Mouse (Mus musculus) olfactory bulb, adult 2 months (tissue): ENCODE results near the gene Klhdc4. TPM values are rescaled to one million over a fixed set of nuclear protein-coding genes. Genes with fewer than 3 reads are reported as not detected.
A peak's percentile ranks its signal among the peaks of the same experiment; 100 is the strongest.

ENCODE experiments used
- H3K27ac ChIP-seq: fragments of 200-500 bp; 2 replicates; pipeline ENCODE4 v1.5.1; 2012; ENCODE audit warnings: low read depth, low read length; ENCODE audit not compliant: insufficient read depth
- H3K4me1 ChIP-seq: fragments of 200-500 bp; 2 replicates; pipeline ENCODE4 v1.6.1; 2012; ENCODE audit warnings: low read length; ENCODE audit not compliant: control insufficient read depth, insufficient read depth
- H3K4me3 ChIP-seq: fragments of 200-500 bp; 2 replicates; pipeline ENCODE4 v1.5.1; 2012; ENCODE audit warnings: mild to moderate bottlenecking, low read depth, low read length, moderate library complexity; ENCODE audit not compliant: insufficient read depth
- CTCF ChIP-seq: fragments of 200-500 bp; IDR thresholded peaks from 2 replicates; pipeline ENCODE4 v1.5.1; 2012; ENCODE audit warnings: low read depth, mild to moderate bottlenecking, low read length, moderate library complexity; ENCODE audit not compliant: insufficient read depth
- POLR2A ChIP-seq: fragments of 200-500 bp; IDR thresholded peaks from 2 replicates; pipeline ENCODE4 v1.6.1; 2012; ENCODE audit warnings: mild to moderate bottlenecking, low read depth, low read length, moderate library complexity; ENCODE audit not compliant: insufficient read depth
- WGBS: fragments of 180-500 bp; shearing (Covaris S2); methylation state at CpG from one replicate; pipeline ENCODE4 v1.1.7; 2018; 5-methylcytosine and 5-hydroxymethylcytosine counted together
- polyA plus RNA-seq: library from polyadenylated mRNA; stranded (reverse); fragments of >200 nt; gene quantifications from 2 replicates; pipeline ENCODE4 v1.2.4, GENCODE M21; 2012; ENCODE audit warnings: low replicate concordance; ENCODE audit not compliant: missing spikeins, insufficient read depth, insufficient read length

The Klhdc4 gene
- polyA plus RNA-seq, 1 experiment: not detected

DNA sequence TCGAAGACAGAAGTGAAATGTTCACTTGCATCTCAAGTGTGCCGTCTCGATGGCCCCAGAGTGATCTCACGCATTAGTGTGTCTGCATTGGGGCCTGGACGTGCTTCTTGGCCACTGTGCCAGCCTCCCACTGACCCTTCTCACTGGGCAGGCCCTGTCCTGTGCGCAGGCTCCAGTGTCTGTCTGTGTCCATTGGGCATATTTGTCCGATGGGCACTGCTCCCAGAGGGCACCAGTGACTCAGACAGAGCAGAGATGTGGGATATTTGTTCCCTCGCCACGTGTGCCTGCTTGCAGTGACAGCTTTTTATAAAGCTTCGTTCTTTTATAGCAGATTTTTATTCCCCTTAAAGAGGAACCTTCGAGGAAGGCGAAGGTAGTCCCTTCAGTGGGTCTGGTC, 55.5 kb downstream of the Klhdc4 start:
- Histone ChIP-seq H3K27ac (no peak overlapping the region), H3K4me1 (peaks cover 75% of the 10 kb centered on the region), H3K4me3 (no peak overlapping the region)
- WGBS: 75% methylated on average over 12 of the region's 12 CpGs
- TF ChIP-seq CTCF (no peak), POLR2A (no peak)

DNA sequence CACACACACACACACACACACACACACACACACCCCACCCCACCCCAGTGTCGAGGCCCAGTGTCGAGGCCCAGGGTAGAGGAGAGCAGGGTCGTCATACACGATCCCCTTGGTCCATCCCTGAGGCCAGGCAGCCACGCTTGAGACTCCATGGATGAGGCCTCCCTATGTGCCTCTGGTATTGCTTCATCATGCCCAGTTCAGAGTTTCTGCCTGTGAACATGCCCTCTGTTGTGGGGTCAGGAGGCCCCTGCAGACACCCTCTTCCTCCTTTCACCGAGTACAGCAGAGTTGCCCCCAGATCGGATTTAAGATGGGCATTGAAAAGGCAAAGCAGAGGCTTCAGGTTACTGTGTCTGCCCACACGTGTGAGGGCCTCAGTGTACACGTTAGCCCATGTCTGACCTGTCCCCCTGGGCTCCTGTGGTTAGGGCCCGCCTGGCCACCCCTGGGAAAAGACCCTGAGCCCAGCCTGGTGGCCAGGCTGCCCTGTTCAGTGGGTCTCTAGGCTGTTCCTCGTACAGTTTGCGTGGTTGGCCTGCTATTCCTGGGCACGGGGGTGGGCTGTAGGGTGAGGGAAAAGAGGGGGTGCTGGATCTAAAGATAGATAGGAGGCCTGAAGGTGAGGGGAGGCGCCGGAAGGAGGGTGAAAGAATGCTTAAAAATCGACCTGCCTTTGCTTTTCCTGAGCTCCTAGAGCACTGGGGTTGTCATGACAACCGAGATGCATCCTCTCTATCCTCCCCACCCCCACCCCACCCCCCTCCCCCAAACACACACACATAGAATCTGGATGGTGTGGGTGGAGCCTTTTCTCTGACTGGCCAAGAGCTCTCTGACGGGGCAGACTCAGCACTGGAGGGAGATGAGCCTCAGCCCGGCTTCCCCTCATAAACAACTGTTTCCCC, 58.3 kb downstream of the Klhdc4 start:
- peaks cover 69% of the 10 kb centered on the region for H3K4me1 ChIP-seq
- H3K4me3 ChIP-seq: peak overlapping the region; percentile 8; the same call in 1 of the 2 replicates
- H3K27ac ChIP-seq: peak overlapping the region; percentile 89
- TF ChIP-seq CTCF: no peak
- TF ChIP-seq POLR2A: no peak
- WGBS: 24% methylated on average over 19 of the region's 19 CpGs

DNA sequence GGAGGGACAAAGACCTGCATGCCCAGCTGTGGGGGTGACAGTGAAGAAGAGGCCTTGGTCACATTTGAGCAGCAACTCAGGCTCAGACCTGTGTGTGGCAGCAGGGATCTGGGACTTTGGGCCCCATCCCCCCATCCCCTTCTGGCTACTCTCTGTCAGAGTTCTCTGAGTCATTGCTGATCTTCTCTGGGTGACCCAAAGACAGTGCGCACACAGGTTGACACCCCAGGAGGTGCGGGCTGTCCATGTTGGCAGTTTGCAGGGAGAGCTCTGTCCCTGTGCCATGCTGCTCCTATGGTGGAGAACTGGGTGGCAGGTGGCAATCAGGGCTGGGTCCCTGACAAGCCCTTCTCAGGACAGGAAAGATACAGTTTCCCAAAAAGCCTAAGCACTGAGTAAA, 59.7 kb downstream of the Klhdc4 start:
- H3K4me3 ChIP-seq: no peak overlapping the region
- no peak for TF ChIP-seq POLR2A
- H3K27ac ChIP-seq: no peak overlapping the region
- H3K4me1 ChIP-seq: peaks cover 71% of the 10 kb centered on the region
- 79% methylated on average over 2 of the region's 2 CpGs for WGBS

DNA sequence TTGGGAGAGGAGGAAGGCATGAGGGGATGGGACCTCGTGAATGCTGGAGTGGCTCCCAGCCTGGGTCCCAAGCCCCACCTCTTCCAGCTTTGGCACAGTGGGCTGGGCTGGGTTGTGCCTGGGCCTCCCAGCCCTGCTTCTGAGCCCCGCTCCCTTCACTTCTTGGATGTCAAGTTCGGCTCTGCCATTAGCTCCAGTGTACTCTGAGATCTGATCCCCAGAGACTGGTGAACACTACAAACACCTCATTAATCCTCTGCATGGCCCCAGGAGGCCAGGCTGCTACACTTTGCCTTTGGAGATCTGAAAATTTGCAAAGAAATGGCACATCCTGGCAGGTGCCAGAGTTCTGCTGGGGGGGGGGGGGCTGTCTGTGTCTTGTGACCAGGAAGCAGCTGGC, 60.3 kb downstream of the Klhdc4 start:
- WGBS: 32% methylated on average over 3 of the region's 3 CpGs
- TF ChIP-seq POLR2A: no peak
- no peak for TF ChIP-seq CTCF
- no peak overlapping the region for H3K4me3 ChIP-seq
- H3K27ac ChIP-seq: 0 out of 2 replicates have a peak overlapping the region, but pooled peaks have one; percentile 4
- peaks cover 73% of the 10 kb centered on the region for H3K4me1 ChIP-seq

DNA sequence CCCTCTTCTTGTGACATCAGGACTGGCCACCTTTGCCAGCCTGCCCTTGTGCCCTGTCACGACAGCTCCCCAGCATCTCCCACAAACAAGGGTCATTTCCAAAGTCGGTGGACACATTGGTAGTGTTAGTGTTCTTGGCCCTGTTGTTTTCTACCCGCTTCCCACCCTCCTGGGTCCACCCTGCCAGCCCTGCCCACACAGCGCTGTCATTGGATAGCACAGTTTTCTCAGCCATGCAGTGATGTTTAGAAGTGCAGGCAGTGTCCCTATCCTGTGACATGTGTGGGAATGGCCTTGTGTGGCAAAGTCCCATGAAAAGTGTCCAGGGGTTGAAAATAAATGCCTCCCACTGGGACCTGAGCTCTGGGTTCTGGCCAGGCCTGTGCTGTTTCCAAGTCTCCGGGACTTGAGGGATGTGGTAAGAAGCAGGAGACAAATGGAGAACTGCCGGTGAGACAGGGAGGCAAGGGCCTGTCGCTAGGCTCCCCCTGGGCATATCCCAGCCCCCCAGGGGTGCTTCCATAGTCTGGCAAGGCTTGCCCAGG, 63.7 kb downstream of the Klhdc4 start:
- Histone ChIP-seq H3K4me1 (peaks cover 82% of the 10 kb centered on the region), H3K4me3 (no peak overlapping the region), H3K27ac (no peak overlapping the region)
- TF ChIP-seq POLR2A: no peak
- TF ChIP-seq CTCF: no peak
- WGBS: 64% methylated on average over 7 of the region's 7 CpGs

DNA sequence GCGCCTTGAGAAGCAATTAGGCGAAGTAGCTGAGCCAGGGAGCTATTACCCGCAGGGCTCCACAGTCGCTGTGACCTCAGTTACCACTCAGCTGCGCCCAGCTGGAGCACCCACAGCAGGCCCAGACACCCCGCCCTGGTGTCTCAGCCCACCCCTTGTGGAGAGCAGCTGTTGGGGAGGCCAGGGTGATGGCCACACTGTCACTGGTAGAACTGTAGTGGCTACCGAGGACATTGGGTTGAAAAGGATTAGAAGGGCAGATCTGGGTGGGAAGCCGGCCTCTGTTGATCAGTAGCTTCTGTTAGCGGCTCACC, 65.7 kb downstream of the Klhdc4 start:
- TF ChIP-seq POLR2A: no peak
- TF ChIP-seq CTCF: no peak
- Histone ChIP-seq H3K27ac (peak overlapping the region; percentile 36; the same call in 1 of the 2 replicates), H3K4me1 (peaks cover 75% of the 10 kb centered on the region), H3K4me3 (no peak overlapping the region)
- 43% methylated on average over 9 of the region's 9 CpGs for WGBS

DNA sequence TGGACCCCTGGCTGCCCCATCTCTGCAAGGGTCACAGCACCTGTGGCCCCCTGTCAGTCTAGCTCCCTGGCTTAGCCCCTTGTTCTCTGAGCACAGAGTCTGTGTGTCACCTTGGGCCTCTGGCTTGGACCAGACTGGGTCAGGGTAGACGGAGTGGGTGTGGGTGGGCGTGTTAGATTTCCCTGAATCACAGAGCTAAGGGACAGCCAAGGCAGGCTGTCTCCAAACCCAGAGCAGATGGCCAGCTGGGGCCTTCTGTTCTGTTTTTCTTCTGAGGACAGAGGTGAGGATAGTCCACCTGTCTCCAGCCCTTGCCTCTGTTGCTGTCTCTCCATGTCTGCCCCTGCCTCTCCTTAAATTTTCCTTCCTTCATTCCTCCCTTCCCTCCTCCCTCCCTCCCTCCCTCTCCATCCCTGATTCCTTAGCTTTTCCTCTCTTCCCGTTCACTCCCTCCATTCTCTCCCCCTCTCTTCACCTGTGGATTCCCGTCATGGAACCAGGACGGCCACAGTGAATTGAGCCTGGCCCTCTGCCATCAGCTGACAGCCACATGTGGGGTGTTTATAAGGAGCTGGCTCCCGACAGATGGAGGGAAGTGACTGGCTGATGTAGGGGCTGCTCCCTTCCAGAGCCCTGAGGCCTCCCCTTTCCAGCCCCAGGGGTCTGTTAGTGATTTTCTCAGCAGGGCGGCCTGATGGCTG, 66.2 kb downstream of the Klhdc4 start:
- Histone ChIP-seq H3K27ac (0 out of 2 replicates have a peak overlapping the region, but pooled peaks have one; percentile 6), H3K4me1 (peaks cover 79% of the 10 kb centered on the region), H3K4me3 (no peak overlapping the region)
- 32% methylated on average over 7 of the region's 7 CpGs for WGBS
- no peak for TF ChIP-seq CTCF
- no peak for TF ChIP-seq POLR2A

DNA sequence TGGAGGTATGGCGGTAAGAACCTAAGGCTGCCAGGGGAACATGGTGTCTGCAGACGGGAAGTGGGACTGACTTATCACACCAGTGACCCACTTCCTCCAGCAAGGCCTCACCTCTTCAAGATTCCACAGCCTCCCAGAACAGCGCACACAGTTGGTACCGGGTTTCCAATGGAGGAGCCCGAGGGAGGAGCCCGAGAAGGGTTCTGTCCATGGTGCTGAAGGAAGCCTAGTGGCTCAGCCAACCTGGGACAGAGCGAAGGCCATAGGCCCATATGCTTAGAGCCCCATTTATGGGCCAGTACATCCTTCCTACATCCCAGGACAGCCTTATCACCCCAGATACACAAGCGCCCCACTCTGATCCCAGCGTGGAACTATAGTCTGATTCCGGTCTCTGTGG, 67.9 kb downstream of the Klhdc4 start:
- Histone ChIP-seq H3K4me1 (peaks cover 75% of the 10 kb centered on the region), H3K4me3 (no peak overlapping the region), H3K27ac (no peak overlapping the region)
- 50% methylated on average over 10 of the region's 10 CpGs for WGBS
- TF ChIP-seq POLR2A (no peak), CTCF (no peak)

DNA sequence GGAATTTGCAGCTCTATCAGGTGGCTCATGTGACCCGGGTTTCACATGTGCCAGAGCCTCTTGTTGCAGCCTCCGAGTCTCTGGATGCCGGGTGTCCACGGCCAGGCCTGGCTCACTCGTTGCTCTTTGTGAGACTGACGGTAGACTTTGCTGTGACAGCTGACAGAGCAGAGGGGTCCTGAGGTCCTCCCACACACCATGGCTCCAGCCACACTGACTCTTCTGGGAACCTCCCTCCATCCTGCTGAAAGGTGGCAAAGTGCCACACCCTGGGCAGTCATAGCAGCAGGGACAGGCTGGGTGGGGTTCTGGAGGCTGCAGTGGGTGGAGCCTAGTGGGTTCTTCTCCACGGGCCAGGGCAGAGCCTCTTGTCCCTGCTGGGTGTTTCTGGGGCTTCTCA, 68.9 kb downstream of the Klhdc4 start:
- TF ChIP-seq CTCF: no peak
- no peak for TF ChIP-seq POLR2A
- H3K4me3 ChIP-seq: no peak overlapping the region
- H3K27ac ChIP-seq: no peak overlapping the region
- WGBS: 64% methylated on average over 7 of the region's 7 CpGs
- H3K4me1 ChIP-seq: peaks cover 69% of the 10 kb centered on the region
